Mouse (Mus musculus): ENCODE measurements around the gene Immp2l. TPM values are rescaled to one million over a fixed set of nuclear protein-coding genes. Genes with fewer than 3 reads are reported as not detected.

Immp2l gene
- polyA plus RNA-seq, 1 experiment from 2014 or later = 2.7 TPM

- H3K36me3 ChIP-seq (ENCODE audit: inconsistent target) = no peaks in the 10 kb centered on the region
- H3K27ac ChIP-seq = no peak overlapping the region
- no peak overlapping the region for H3K4me3 ChIP-seq (ENCODE audit: inconsistent target)
- H3K79me2 ChIP-seq (ENCODE audit: inconsistent target) = no peaks in the 10 kb centered on the region
- 98% methylated on average over 5 of the region's 5 CpGs for WGBS (ENCODE audit: missing documents)
These were observed 66.1 kb downstream of the Immp2l start for GRCm38 (mm10) chr12:41089931-41090366.

DNA sequence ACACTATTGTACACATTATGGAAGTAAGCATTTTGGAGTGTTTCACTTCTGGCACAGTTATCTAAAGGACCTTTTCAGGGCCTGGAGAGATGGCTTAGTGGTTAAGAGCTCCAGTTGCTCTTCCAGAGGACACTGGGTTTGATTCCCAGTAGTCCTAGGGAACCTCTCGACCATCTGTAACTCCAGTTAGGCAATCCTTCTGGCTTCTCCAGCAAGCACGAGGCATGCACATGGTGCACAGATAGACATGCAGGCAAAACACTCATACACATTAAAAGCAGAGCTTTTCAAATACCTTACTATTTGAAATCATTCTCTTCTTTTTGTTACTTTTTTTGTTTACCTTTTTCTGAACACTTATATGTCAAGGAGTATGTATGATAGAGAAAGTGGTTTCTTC lies 66.9 kb downstream of the Immp2l start:
- no peaks in the 10 kb centered on the region for H3K79me2 ChIP-seq (ENCODE audit: inconsistent target)
- no peak overlapping the region for H3K4me3 ChIP-seq (ENCODE audit: inconsistent target)
- no peak overlapping the region for H3K27ac ChIP-seq
- no peaks in the 10 kb centered on the region for H3K36me3 ChIP-seq (ENCODE audit: inconsistent target)
- 100% methylated on average over 2 of the region's 2 CpGs for WGBS (ENCODE audit: missing documents)

- Histone ChIP-seq H3K79me2 (ENCODE audit: inconsistent target) (no peaks in the 10 kb centered on the region), H3K36me3 (ENCODE audit: inconsistent target) (no peaks in the 10 kb centered on the region), H3K27ac (no peak overlapping the region), H3K4me3 (ENCODE audit: inconsistent target) (no peak overlapping the region)
- WGBS (ENCODE audit: missing documents) = 91% methylated on average over 1 of the region's 2 CpGs
These were observed 67.4 kb downstream of the Immp2l start for GRCm38 (mm10) chr12:41091316-41091715.

DNA sequence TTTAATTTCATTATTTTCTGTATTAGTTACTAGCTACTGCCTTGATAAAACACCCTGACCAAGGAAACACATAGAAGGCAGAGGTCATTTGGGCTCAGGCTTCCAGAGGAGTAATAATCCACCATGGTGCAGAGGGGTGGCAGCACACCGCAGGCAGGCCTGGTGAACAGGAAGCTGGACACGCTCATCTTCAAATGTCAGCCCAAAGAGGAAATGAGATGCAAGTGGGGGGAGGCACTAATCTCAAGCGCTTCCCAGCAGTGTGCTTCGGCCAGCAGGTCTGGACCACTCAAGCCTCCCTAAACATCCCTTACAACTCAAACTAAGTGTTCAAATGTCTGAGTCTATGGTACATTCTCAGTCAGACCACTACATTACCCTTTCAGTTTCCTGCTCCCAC lies 72.2 kb downstream of the Immp2l start:
- 34% methylated on average over 4 of the region's 4 CpGs for WGBS (ENCODE audit: missing documents)
- no peak overlapping the region for H3K27ac ChIP-seq
- H3K36me3 ChIP-seq (ENCODE audit: inconsistent target) = no peaks in the 10 kb centered on the region
- H3K79me2 ChIP-seq (ENCODE audit: inconsistent target) = no peaks in the 10 kb centered on the region
- H3K4me3 ChIP-seq (ENCODE audit: inconsistent target) = no peak overlapping the region

GRCm38 (mm10) chr12:41097406-41097805 lies 73.5 kb downstream of the Immp2l start:
- H3K4me3 ChIP-seq (ENCODE audit: inconsistent target) = no peak overlapping the region
- 50% methylated on average over 5 of the region's 5 CpGs for WGBS (ENCODE audit: missing documents)
- H3K27ac ChIP-seq = no peak overlapping the region
- no peaks in the 10 kb centered on the region for H3K79me2 ChIP-seq (ENCODE audit: inconsistent target)
- H3K36me3 ChIP-seq (ENCODE audit: inconsistent target) = no peaks in the 10 kb centered on the region

DNA sequence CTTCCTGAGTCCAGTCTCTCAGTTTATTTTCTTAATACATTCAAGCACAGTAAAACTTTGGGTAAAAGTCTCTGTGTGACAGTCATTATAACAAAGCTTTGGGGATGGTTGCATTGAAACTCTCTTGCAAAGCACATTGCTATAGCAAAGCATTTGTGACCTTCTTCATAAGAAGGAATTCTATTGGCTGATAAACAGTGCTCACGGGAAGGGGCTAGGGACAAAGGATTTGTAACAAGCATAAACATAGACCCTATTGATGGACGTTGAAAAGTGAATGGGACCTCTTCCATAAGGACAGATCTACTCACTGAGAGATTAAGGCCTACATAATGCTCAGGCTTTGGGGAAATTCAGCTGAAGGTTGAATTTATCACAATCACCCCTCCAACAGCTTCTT lies 85.1 kb downstream of the Immp2l start:
- Histone ChIP-seq H3K79me2 (ENCODE audit: inconsistent target) (no peaks in the 10 kb centered on the region), H3K27ac (no peak overlapping the region)
- 72% methylated on average over 2 of the region's 2 CpGs for WGBS (ENCODE audit: missing documents)

GRCm38 (mm10) chr12:41111456-41111855 lies 87.6 kb downstream of the Immp2l start:
- 64% methylated on average over 1 of the region's 1 CpGs for WGBS (ENCODE audit: missing documents)
- no peaks in the 10 kb centered on the region for H3K36me3 ChIP-seq (ENCODE audit: inconsistent target)
- H3K27ac ChIP-seq = no peak overlapping the region
- no peak overlapping the region for H3K4me3 ChIP-seq (ENCODE audit: inconsistent target)
- no peaks in the 10 kb centered on the region for H3K79me2 ChIP-seq (ENCODE audit: inconsistent target)

More for the DNA sequence above, 85.1 kb downstream of the Immp2l start:
- H3K36me3 ChIP-seq (ENCODE audit: inconsistent target) = no peaks in the 10 kb centered on the region
- H3K4me3 ChIP-seq (ENCODE audit: inconsistent target) = no peak overlapping the region

- WGBS (ENCODE audit: missing documents) = 88% methylated on average over 6 of the region's 6 CpGs
- Histone ChIP-seq H3K4me3 (ENCODE audit: inconsistent target) (no peak overlapping the region), H3K36me3 (ENCODE audit: inconsistent target) (no peaks in the 10 kb centered on the region), H3K27ac (no peak overlapping the region), H3K79me2 (ENCODE audit: inconsistent target) (no peaks in the 10 kb centered on the region)
These were observed 88.2 kb downstream of the Immp2l start for GRCm38 (mm10) chr12:41112137-41112536.

- no peak overlapping the region for H3K4me3 ChIP-seq (ENCODE audit: inconsistent target)
- H3K36me3 ChIP-seq (ENCODE audit: inconsistent target) = no peaks in the 10 kb centered on the region
- no peak overlapping the region for H3K27ac ChIP-seq
- no peaks in the 10 kb centered on the region for H3K79me2 ChIP-seq (ENCODE audit: inconsistent target)
These were observed 94.5 kb downstream of the Immp2l start for GRCm38 (mm10) chr12:41118358-41118757.

DNA sequence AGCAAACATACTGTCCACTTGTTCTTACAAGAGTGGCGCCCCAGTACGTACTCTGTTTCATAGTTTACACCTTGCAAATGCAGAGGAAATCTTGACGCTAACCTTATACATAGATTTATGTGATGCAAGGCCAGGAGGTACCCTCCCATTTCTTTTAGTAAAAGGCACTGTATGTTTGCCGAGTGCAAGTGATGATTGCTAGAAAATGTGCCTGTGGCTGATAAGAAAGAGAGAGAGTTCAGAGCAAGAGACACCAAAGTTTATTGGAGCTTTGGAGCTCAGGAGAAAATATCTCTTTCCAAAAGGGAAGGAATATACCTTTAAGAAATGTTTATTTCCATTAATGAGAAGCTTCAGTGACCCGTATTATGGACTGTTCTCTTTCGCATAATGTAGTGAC lies 95.8 kb downstream of the Immp2l start:
- no peak overlapping the region for H3K4me3 ChIP-seq (ENCODE audit: inconsistent target)
- H3K79me2 ChIP-seq (ENCODE audit: inconsistent target) = no peaks in the 10 kb centered on the region
- no peaks in the 10 kb centered on the region for H3K36me3 ChIP-seq (ENCODE audit: inconsistent target)
- WGBS (ENCODE audit: missing documents) = 91% methylated on average over 6 of the region's 6 CpGs
- no peak overlapping the region for H3K27ac ChIP-seq

DNA sequence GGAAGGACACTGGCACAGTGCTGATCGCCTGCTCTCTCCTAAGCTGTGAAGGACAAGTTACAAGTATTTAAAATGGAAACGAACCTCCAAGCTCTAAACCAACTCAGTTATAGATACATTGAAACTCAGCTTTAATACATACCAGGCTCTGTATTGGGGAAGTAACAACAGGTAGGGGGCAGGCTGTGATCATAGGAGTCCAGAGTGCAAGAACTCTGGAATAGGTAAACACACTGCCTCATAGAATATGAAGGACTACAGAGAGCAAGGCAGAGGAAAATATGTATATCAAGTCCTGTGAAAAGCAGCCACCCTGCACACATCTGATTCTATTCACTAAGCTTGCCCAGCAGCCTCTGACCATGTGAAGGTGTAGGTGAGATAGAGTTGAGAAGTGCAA lies 99.3 kb downstream of the Immp2l start:
- 89% methylated on average over 2 of the region's 2 CpGs for WGBS (ENCODE audit: missing documents)
- Histone ChIP-seq H3K4me3 (ENCODE audit: inconsistent target) (no peak overlapping the region), H3K27ac (no peak overlapping the region), H3K79me2 (ENCODE audit: inconsistent target) (no peaks in the 10 kb centered on the region), H3K36me3 (ENCODE audit: inconsistent target) (no peaks in the 10 kb centered on the region)

GRCm38 (mm10) chr12:41134885-41135284 lies 111.0 kb downstream of the Immp2l start:
- H3K36me3 ChIP-seq (ENCODE audit: inconsistent target) = no peaks in the 10 kb centered on the region
- no peaks in the 10 kb centered on the region for H3K79me2 ChIP-seq (ENCODE audit: inconsistent target)
- WGBS (ENCODE audit: missing documents) = 100% methylated on average over 3 of the region's 3 CpGs
- no peak overlapping the region for H3K27ac ChIP-seq
- H3K4me3 ChIP-seq (ENCODE audit: inconsistent target) = no peak overlapping the region

GRCm38 (mm10) chr12:41159543-41159942 lies 135.7 kb downstream of the Immp2l start:
- no peak overlapping the region for H3K27ac ChIP-seq
- WGBS (ENCODE audit: missing documents) = 98% methylated on average over 4 of the region's 4 CpGs
- no peaks in the 10 kb centered on the region for H3K36me3 ChIP-seq (ENCODE audit: inconsistent target)
- H3K4me3 ChIP-seq (ENCODE audit: inconsistent target) = no peak overlapping the region
- H3K79me2 ChIP-seq (ENCODE audit: inconsistent target) = no peaks in the 10 kb centered on the region

- WGBS (ENCODE audit: missing documents) = 90% methylated on average over 4 of the region's 4 CpGs
- no peak overlapping the region for H3K27ac ChIP-seq
- no peaks in the 10 kb centered on the region for H3K36me3 ChIP-seq (ENCODE audit: inconsistent target)
- no peak overlapping the region for H3K4me3 ChIP-seq (ENCODE audit: inconsistent target)
- no peaks in the 10 kb centered on the region for H3K79me2 ChIP-seq (ENCODE audit: inconsistent target)
These were observed 143.9 kb downstream of the Immp2l start for GRCm38 (mm10) chr12:41167802-41168201.

DNA sequence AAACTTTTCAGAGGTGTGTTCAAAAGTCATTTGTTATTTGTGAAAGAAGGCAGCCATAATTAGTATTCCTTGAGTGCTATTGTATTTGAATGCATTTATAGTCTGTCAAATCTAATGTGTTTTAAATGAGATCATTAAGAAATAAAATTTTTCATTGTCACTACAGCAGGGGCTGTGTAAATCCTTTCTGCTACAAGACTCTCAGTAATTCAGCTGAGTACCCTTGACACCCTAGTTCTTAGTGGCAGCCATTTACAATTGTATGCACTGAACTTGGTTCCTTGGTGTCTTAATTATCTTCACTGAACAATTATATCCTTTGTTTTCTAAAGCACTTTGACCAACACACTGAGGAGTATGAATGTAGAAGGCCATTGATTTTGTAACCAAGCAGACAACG lies 146.2 kb downstream of the Immp2l start:
- WGBS (ENCODE audit: missing documents) = 86% methylated on average over 1 of the region's 1 CpGs
- Histone ChIP-seq H3K79me2 (ENCODE audit: inconsistent target) (no peaks in the 10 kb centered on the region), H3K4me3 (ENCODE audit: inconsistent target) (no peak overlapping the region), H3K27ac (no peak overlapping the region), H3K36me3 (ENCODE audit: inconsistent target) (no peaks in the 10 kb centered on the region)

- Histone ChIP-seq H3K27ac (no peak overlapping the region), H3K79me2 (ENCODE audit: inconsistent target) (no peaks in the 10 kb centered on the region), H3K4me3 (ENCODE audit: inconsistent target) (no peak overlapping the region), H3K36me3 (ENCODE audit: inconsistent target) (no peaks in the 10 kb centered on the region)
These were observed 159.0 kb downstream of the Immp2l start for GRCm38 (mm10) chr12:41182856-41183255.
